21 mouse cellular contexts compared by ENCODE assay signal in the genomic region with DNA sequence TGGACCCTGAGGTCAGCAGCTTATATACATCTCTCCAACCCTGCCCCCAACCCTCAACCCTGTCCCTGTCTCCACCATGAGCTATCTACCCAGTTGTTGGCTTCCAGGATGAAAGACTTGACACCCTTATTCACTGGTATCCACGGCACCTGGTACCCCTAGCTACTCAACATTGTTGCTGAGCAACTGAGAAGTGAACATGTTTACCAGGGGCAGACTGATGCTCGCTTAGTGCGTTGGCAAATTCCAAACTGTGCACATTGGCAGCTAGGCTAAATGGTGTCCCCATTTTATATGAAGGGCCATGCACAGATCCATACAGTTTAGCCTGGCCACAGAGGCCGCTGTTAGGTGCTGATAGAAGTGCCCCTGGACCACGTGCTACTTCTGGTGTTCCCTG. TPM values are rescaled to one million over a fixed set of nuclear protein-coding genes. Genes with fewer than 3 reads are reported as not detected.
DNase-seq lines count a peak whose midpoint lies in the region; TF ChIP-seq lines count a peak whose summit lies in the region.
"Had no signal": no experiment of that assay in that cellular context is flagged by ENCODE, and none has a peak within 500 bp of the region (broad histone marks: within the 10 kb centered on the region; RNA-seq: fewer than 3 reads in every experiment).

No protein-coding gene starts in this region.

- H3K4me3 ChIP-seq in layer of hippocampus, adult 2 months, result peak overlapping the region; percentile 43
- H3K4me3 ChIP-seq: embryonic facial prominence, embryonic 13.5 days; embryonic facial prominence, embryonic 15.5 days; erythroblast, embryonic 14.5 days; forebrain, embryonic 10.5 days; forebrain, embryonic 12.5 days had no signal

- no peak for TF ChIP-seq CTCF in layer of hippocampus, adult 2 months (conservative IDR thresholded peaks at IDR 0.05)

- H3K27ac ChIP-seq in layer of hippocampus, adult 2 months, result peak overlapping the region; percentile 90
- H3K27ac ChIP-seq: embryonic facial prominence, embryonic 13.5 days; embryonic facial prominence, embryonic 15.5 days; forebrain, embryonic 10.5 days; forebrain, embryonic 12.5 days had no signal

- peak; percentile 50 for DNase-seq in layer of hippocampus, adult 11-12 months (ENCODE audit: low spot score)
- no peak for DNase-seq in layer of hippocampus, postnatal 25 days (ENCODE audit: extremely low spot score in 1 of 2, low spot score in 1 of 2)
- DNase-seq in layer of hippocampus, adult 2 months (ENCODE audit: low spot score in 2 of 2), result peak in 1 of 2 experiments; percentile 46
- DNase-seq in layer of hippocampus, adult 9-11 months, result peak; percentile 51
- DNase-seq in cerebellum, adult 11-12 months, result no peak
- no peak for DNase-seq in gastrocnemius, postnatal 25 days
- DNase-seq: adrenal gland, adult 8-10 months; adrenal gland, postnatal 14 days; adrenal gland, postnatal 36 days; B cell, adult 2 months; cerebellum, adult 18-20 months; cerebellum, adult 8-10 months; cerebellum, adult 9-11 months; cerebellum, postnatal 14 days; cerebellum, postnatal 36 days; embryo, embryonic 11 days had no signal

RNA-seq across cellular contexts. Expression of a gene that starts 57.1 kb away (rescaled TPM):
- total RNA-seq in layer of hippocampus, postnatal 25 days (2021), result 10 to 100 TPM; 11.3 to 13.5 TPM
- 10 to 100 TPM; 13.4 to 13.8 TPM for total RNA-seq in layer of hippocampus, adult 2 months (2021)
- 1 to 10 TPM; 8.5 to 9.0 TPM for total RNA-seq in gastrocnemius, postnatal 25 days (2021)

Comparison
In these comparisons a context has a peak if more than half of its experiments do, and no peak if none do; other contexts are left out.
1. DNase-seq: peak in layer of hippocampus, adult 11-12 months (single experiment) and layer of hippocampus, adult 9-11 months (single experiment); none in layer of hippocampus, postnatal 25 days (0 of 2), cerebellum, adult 11-12 months (single experiment) and gastrocnemius, postnatal 25 days (single experiment).